Mouse (Mus musculus) layer of hippocampus, adult 18-20 months (tissue): ENCODE data around the gene Gbp6. TPM values are rescaled to one million over a fixed set of nuclear protein-coding genes. Genes with fewer than 3 reads are reported as not detected.
"Not testable (repeated sequence)": the region's sequence is repeated elsewhere in the genome, so short reads cannot be mapped to it uniquely, and the experiment has no call there.

ENCODE experiments used
- DNase-seq, 2 experiments: peaks; one replicate each; pipeline ENCODE4 v3.0.0; 2022; ENCODE audit warnings: low spot score in 2 of 2
- long read RNA-seq: library from polyadenylated mRNA; stranded (forward); transcript quantifications from one replicate; pipeline ENCODE4 v2.0.0, GENCODE M21; 2021
- total RNA-seq, 2 experiments: library from RNA; stranded (reverse); gene quantifications; 2 replicates each; pipeline ENCODE4 v1.2.3; 2021

The Gbp6 gene
- total RNA-seq, result under 1 TPM; 0.91 to 0.99 TPM
- long read RNA-seq, partial matches to known transcripts, result 0 of 2 reads
- long read RNA-seq, other reads (novel, unspliced or antisense), result 1 of 2 reads

DNA sequence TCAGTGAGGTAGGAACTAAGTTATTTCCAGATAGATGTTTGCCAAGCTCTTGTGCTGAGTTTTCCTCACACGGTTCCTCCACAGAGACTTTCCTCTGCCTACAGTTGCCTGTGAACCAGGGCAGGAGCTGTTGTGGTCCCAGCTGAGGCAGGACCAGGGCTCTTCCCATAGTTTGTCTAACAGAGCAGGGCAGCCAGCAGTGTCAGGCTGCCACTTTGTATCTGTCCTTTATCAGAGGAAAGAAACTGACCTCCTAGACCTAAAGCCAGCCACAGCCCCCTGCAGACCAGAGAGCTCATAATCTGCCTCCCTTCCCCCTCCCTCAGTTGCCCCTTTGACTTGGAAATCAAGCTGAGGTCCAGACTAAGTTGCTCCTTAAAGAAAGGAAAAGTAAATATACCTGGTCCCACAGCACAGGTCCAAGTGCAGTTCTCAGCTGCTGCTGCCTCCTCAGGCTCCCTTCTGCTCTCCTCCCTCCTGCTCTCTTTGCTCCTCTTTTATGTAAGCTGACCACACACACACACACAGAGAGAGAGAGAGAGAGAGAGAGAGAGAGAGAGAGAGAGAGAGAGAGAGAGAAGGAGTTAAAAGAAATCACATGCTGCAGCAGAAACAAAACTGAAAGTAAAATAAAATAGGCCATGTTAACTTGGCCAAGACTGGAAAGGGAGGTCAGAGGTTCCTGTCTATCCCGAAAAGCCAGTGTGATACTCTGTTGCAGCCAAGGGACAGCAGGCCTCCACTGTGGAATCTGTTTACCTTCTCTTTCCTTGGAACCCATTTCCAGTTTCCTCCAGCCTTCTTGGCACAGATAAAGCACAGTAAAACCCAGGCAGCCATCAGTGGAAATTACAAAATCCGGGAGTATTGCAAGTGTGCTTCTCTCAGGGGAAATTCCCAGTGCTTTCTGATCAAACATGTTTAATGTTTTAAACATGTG lies at the start of gene Gbp6, which contains the start of gene Gm43302:
Gbp6 (minus strand) TSS at position 473 of the 940 bp plus-strand sequence.
Gm43302 (minus strand) TSS at position 470 of the 940 bp plus-strand sequence.
- peak in 1 of 2 experiments; percentile 2 for DNase-seq

DNA sequence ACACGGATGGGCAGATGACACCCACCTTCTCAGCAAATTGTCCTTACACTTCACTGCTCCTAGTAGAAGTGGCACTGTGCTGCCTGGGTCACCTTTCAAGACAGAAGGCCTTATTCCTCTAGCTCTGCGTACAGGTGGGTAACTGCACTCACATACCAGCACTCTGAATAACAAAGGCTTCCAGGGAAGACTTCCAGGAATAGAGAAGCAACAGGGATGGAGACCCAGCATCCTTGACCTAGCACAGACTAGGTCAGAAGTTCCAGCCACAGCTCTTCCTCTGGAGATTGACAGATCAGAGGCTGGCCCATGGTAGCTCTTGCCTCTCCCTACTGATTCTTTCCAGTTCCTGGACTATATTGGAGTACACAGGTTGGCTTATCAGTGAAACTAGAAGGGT lies 47.8 kb upstream of the Gbp6 start:
- DNase-seq, result no peak

DNA sequence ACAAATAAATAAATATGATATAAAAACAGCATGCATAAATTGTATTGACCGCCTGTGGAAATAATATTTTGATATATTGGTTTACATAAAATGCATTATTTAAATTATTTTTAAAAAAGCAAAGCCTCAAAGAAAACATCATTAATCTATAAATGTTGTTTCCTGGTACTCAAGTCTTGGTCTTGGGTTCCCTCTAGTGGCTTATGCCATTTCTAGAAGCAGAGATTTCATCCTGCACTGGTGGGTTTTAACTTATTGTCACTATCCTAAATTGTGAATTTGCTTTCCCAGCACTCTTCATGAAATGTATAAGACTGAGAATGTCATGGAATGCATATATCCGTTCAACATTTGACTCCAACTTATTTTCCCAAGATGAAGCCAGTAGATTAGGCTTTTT lies 29.0 kb upstream of the Gbp6 start:
- DNase-seq, result peak in 1 of 2 experiments; percentile 14

DNA sequence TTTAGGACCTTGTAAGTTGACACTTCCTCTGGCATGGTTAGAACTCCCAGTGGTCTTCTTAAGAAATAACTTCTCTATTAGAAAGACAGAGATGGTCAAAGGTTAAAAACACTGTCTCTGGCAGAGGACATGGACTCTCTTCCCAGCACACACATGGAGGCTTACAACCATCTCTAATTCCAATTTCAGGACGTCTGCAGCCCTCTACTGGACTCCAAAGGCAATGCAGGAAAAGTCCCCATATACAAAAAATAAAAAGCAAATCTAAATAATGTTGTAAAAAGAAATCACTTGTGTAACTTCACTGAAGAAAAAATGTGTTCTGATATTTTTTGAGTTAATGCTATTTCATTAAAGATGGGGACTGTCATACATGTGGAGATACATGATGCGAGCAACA lies 17.4 kb upstream of the Gbp6 start:
- no peak for DNase-seq

DNA sequence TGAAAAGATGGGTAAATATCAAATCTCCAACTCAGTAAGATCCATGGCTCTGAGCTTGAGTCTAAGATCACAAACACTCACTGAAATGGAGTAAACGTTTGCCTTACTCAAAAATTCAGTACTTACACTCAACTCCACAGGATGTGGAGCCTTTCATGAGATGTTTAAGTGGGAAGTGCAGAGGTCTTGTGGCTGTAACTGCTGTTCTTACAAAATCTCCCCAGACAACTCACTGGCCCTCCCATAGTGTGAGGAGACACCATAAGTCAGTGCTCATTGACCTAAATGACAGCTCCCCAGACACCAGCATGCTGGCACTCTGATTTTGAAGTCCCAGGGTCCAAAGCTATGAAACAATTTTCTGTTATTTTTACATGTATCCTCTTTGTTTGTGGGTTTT lies 15.7 kb upstream of the Gbp6 start:
- DNase-seq, result not testable (repeated sequence)

DNA sequence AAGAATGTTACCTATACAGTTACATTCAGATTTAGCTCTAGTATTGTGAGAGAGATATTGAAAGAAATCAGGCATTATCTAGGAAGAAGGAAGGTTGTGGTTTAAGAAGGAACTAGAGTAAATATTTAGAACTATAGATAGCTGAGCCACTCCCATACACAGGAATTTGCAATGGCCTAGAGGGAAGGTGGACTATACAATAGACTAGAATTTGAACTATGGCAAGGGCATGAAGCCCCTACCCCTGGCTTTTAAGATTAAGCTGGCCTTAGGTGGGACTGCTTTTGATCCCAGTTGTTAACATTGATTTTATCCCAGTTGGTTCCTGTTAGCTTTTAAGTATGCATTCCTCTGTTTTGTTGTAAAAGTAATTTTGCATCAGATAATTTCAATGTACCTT lies 13.4 kb upstream of the Gbp6 start:
- DNase-seq, result not testable (repeated sequence)

DNA sequence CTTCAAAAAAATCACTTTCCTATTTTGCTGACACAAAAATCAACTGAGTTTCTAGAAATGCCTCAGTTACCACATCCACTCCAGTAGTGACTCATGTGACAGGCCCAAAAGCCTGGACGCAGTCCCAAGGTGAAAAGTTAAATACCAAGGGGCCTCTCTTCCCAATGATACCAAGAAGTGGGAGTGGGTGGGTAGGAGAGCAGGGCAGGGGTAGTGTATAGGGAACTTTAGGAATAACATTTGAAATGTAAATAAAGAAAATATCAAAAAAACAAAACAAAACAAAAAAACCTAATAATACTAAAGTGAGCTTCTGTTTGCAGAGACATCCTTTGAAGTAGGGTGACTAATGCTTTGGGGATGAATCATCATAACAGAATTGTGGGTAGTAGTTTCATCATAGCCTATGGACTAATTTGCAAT lies 12.7 kb upstream of the Gbp6 start:
- no peak for DNase-seq

DNA sequence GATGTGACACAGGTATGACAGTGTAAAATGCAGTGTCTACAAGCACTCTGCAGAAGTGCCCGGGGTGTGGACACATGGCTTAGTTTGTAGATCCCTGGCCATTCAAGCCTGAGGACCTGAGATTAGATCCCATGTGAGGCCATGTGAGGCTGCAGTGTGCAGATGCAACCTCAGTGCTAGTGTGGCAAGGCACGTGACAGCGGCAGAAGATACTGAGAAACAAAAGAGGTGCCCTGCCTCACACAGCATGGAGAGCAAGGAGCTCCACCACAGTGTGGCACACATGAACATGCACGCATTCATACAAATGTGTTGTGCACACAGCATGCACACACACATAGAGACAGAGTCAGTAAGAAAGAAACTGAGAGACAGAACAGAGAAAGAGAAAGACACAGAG lies 12.2 kb upstream of the Gbp6 start:
- not testable (repeated sequence) for DNase-seq

DNA sequence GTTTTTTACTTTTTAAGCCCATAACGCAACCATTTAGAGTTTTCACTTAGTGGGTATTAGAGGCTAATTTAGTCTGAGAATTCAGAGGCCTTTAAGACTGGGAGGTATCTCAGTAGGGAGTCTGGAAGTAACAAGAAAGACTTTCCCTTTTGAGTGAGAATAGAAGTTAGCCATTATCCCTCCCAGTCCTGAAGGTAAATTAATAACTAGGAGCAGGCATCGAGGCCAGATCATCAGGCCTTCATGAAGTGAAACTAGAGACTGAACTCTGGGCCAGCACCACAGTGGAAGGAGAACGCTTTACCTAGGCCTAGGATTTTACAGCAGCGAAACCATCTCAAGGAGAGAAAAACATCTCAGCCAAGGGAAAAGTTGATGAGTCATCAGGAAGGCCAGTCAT lies 8.5 kb upstream of the Gbp6 start:
- DNase-seq, result no peak

DNA sequence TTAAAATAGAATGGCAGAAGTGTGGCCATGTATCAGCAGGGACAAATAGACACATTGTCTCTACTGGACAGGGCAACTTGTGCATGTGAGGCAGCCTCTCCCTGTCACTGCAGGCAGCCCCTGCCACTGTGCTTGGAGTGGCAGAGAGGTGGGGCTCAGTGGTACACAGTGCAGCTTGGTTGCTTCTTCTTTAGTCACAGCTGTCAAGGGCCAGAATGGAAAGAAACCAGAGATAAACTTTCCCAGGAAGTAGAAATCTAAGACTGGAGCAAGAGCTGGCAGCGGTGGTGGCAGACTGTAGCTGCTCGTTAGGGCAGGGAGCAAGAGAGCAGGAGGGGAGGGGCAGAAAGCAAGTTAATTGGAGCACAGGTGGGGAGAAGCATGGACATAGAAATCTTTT lies 8.0 kb upstream of the Gbp6 start:
- DNase-seq, result no peak

DNA sequence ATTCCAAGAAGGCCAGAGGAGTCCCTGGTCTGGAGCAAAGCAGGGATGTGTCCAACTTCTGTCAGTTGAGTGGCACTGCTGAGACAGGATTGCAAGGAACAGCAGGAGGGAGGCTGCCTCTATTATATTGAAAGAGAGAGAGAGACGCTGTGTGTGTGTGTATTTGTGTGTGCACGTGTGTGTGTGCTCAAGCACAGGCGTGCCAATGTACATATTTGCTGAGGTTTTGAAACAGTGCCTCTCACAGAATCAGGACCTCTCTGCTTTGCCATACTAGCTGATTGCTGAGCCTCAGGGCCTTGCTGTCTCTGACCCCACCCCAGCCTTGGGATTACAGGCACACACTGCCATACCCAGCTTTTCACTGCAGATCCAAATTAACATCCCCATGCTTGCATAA lies 2.2 kb upstream of the Gbp6 start:
- no peak for DNase-seq

DNA sequence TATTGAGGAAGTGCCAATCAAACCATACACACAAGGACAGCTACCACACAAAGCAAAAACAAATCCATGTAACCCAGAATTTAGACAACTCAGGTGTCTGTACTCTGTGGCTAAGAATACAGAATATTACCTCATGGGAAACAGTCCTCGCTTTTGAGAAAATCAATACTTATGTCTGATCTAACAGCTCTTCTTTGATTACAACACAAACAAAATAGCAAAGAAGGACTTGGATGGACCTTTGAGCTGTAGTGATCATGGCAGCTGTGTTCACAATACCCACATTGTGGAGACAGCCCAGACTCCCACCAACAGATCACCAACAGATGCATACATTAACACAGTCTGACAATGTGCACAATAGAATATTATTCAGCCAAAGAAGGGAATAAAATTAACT lies 1.0 kb downstream of the Gbp6 start:
- DNase-seq, result no peak

DNA sequence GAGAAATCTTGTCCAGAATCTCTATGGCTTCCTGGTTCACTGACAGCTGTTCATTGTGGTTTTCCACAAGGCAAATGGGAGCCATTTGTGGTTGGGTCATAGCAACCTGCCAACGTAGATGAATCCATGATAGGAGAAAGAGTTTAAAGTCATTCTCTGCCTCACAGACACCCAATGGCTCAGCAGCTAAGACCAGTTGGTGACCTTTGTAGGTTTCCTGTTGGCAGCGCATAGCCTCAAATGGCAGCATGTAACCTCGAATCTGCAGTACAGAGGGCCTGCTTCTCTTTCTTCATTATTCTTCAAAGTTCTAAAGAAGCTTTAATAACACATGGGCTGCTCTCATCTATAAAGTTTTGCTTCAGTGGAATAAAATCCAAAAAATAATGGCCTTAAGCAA lies 2.6 kb downstream of the Gbp6 start:
- not testable (repeated sequence) for DNase-seq

DNA sequence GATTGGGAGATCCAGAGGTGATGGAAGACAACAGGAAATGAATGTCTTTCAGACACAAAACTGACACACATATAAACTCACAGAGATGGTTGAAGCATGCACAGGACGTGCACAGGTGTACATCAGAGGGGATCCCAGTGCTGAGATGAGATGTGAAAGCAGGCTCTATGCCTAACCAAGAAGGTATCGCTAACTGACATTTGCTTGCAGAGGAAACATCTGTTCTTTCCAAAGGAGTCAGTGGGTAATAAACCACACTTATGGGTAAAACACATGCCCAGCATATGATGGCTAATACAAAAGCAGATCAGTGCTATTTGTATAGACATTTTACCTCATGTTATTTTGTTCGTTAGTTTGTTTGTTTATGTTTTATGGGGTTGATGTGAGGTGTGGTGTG lies 32.8 kb downstream of the Gbp6 start:
- not testable (repeated sequence) for DNase-seq

DNA sequence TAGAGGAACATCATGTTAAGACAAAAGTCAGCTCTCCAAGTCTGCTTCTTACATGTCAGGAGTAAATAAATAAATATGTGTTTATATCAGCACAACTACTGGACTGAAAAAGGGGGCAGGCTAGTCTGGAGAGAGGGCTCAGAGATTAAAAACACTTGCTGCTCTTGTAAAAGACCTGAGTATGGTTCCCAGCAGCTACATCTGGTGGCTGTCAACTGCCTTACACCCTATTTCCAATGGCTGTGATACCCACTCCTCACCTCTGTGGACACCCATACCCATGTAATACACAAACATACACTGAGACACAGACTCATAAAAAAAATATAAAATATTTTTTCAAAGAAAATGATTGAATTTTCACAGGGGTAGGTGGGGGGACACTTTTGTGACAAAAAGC lies 41.0 kb downstream of the Gbp6 start:
- DNase-seq, result no peak

DNA sequence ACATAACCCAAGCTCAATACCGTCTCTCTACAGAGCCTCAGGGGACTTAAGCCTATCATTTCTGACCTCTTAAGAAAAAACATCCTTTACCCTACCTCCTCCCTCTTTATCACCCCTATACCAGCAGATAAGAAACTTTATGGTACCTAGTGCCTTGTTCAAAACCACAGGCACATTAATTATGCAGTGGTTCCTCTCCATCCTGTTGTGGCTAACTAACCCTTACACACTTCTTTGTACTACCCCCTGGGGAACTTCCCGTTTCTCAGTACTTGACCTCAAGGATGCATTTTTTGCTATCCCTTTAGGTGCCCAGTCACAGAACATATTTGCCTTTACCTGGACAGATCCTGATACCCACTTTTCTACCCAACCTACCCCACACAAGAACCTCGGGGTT lies 48.8 kb downstream of the Gbp6 start:
- not testable (repeated sequence) for DNase-seq

DNA sequence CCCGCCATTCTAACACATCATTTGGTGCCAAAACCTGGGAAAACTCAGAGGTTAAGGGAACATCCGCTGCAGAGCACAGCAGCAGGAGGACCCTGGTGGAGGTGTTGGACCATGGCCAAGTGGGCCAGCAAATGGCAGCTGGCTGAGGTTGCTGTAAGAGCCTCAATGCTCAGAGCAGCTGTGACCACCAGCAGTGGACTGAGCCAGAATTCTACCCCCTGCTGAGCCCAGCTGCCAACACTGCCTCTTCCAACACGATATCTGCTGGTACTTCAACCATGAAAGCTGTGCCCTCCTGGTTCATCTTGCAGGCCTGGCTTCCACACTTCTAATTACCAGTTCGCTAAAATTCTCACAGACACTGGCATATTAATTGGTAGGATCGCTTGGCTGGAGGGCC lies 52.5 kb downstream of the Gbp6 start:
- DNase-seq, result not testable (repeated sequence)

DNA sequence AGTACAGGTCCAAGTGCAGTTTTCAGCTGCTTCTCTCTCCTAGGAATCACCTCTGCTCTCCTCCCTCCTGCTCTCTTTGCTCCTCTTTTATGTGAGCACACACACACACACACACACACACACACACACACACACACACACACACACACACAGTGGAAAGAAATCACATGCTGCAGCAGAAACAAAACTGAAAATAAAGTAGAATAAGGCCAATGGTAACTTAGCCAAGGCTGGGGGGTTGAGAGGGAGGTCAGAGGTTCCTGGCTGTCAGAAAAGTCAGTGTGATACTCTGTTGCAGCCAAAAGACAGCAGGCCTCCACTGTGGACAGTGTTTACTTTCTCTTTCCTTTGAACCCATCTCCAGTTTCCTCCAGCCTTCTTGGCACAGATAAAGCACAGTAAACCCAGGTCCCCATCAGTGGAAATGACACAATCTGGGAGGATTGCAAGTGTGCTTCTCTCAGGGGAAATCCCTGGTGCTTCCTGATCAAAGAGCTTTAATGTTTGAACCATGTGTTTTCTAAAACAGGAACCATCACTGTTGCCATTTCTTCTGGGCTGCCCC lies 53.9 kb downstream of the Gbp6 start, which contains the start of gene Gbp10:
Gbp10 (minus strand) TSS at position 51 of the 565 bp plus-strand sequence.
- DNase-seq, result not testable (repeated sequence)

DNA sequence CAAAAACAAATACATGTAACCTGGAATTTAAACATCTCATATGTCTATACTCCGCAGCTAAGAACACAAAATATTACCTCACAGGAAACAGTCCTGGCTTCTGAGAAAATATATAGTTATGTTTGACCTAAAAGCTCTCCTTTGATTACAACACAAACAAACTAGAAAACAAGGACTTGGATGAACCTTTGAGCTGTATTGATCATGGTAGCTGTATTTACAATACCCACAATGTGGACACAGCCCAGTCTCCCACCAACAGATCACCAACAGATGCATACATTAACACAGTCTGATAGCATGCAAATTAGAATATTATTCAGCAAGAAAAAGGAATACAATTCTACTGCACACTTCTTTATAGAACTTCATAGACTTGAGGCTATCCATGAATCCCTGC lies 55.1 kb downstream of the Gbp6 start:
- DNase-seq, result not testable (repeated sequence)

DNA sequence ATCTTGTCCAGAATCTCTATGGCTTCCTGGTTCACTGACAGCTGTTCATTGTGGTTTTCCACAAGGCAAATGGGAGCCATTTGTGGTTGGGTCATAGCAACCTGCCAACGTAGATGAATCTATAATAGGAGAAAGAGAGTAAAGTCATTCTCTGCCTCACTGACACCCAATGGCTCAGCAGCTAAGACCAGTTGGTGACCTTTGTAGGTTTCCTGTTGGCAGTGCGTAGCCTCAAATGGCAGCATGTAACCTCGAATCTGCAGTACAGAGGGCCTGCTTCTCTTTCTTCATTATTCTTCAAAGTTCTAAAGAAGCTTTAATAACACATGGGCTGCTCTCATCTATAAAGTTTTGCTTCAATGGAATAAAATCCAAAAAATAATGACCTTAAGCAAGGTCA lies 57.5 kb downstream of the Gbp6 start:
- DNase-seq, result not testable (repeated sequence)
